Mouse (Mus musculus): ENCODE data around the gene Lyrm7.
"Not testable (repeated sequence)": the region's sequence is repeated elsewhere in the genome, so short reads cannot be mapped to it uniquely, and the experiment has no call there.

Gene Lyrm7

DNA sequence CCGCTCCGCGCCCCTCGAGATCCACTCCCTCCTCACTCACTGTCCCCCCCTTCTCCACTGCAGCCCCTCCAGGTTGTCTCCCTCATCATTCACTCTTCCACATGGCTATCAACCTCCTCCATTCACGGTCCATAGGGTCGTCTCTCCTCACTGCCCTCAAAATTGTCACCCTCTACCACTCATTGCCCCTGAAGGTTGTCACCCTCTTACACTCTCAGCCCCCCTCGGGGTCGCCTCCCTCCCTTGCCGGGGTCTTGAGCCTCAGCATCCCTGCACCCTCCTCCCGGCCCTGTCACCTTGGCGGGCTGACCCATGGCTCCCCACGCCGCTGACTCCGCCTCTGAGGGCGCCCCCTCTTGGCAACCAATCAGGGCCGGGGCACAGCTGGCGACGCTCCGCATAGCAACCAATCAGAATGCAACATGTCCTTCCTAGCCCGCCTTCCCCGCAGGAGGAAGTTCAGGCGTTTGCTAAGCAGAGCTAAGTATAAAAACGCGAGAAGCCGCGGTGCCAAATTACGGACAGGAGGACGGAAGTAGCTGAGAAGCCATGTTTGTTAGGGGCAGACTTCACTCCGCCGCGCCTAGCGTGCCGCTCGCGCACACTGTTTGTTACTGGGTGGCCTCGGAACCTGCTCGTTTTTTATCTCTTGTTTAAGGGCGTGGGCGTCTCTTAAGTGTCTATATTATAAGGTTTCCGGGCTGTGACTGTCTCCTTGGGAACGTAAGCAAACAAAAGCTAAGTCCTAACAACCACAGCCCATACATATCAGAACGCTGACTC, at the start of gene Lyrm7:
Lyrm7 (minus strand) TSS at position 661 of the 783 bp plus-strand sequence.
- DNase-seq (ENCODE audit: low spot score) = peak; percentile 99

DNA sequence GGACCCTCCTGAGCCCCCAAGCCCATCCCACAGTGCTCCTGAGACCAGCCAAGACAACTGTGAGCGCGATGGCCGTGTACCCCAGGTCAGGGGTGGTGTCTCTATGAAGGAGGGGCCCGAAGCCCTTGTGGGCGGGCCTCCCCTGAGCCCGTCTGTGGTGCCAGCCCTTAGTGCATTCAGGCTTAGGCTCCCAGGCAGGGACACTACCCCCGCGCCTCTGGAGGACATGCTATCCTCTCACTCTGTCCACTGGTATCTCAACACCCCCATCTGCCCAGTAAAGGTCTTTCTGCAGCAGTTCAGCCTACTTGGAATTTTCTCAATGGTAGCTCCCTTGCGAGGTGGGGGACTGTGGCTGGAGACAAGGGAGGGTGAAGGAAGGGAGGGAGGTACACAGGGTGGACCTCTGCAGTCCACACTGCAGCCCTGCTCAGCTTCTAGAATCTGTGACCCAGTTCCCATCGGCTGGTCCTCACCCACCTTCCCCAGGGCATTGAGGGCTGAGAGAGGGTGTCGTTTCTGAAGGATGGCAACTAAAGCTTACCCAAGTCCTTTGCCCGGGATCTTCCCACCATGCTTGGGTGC, 49.5 kb upstream of the Lyrm7 start:
- no peak for DNase-seq (ENCODE audit: low spot score)

DNA sequence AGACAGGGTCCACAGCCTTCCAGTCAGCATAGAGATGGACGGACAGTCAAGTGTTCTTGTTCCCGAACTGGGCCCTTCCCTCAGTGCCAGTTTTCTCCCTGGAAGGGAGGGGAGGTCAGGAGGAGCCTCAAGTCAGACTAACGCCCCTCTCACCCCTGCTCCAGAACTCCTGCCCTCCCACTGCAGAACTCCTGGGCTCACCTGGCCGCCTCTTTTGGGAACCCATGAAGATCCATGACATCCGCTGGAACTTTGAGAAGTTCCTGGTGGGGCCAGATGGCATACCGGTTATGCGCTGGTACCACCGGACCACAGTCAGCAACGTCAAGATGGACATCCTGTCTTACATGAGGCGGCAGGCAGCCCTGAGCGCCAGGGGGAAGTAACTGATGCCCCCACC, 48.6 kb upstream of the Lyrm7 start:
- DNase-seq (ENCODE audit: low spot score) = no peak

DNA sequence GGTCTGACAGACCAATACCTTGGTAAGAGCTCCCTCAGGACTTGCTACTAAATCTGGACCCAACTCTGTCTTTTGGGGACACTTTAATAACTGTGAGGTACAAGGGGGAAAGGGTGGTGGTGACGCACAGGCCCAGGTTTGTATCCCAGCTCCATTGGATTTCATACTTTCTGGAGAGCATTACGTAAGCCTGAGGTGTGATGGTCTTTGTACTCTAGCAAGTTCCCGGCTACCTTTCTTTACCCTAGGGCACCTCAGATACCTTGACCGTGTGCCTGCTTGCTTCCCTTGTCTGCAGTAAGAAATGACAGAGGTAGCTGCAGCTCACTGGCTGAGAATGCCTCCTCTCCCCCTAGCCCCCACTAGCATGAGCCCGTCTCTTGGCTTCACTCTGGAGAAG, 46.5 kb upstream of the Lyrm7 start:
- DNase-seq (ENCODE audit: low spot score) = no peak

DNA sequence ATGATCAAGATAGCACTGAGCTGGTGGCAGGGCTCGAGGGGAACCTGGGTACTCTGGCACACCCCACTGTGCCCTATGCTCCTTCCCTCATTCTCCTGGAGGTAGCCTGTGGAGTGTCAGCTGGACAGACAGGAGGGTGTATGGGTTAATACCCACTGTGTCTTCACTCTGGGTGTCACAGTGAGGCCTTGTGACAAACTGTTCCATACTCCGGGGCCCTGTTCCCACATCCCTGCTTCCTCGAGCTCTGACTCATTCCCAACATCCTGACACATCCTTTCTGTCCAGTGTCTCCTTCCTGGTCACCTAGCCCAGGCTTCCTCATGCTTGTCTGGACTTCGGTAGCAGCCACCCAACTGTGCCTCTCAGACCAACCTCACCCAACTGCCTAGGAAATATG, 45.8 kb upstream of the Lyrm7 start:
- DNase-seq (ENCODE audit: low spot score) = no peak

DNA sequence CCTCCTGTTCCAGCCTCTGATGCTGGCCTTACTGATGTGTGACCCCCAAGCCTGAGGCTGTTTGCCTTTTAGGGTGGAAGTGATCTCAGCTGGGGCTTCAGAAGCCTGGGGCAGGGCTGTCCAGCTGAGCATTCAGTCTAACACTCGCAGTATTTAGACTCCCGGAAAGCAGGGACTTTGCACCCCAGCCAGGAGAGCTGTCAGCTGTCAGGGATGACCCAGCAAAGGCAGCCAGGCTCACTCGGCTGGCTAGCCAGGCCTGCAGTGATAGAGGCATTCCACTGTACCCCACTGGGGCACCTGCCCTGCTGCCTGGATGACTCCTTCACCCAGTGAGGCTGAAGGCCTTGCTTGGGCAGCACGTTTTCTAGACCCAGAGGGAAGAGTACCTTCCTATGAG, 45.2 kb upstream of the Lyrm7 start:
- DNase-seq (ENCODE audit: low spot score) = no peak

DNA sequence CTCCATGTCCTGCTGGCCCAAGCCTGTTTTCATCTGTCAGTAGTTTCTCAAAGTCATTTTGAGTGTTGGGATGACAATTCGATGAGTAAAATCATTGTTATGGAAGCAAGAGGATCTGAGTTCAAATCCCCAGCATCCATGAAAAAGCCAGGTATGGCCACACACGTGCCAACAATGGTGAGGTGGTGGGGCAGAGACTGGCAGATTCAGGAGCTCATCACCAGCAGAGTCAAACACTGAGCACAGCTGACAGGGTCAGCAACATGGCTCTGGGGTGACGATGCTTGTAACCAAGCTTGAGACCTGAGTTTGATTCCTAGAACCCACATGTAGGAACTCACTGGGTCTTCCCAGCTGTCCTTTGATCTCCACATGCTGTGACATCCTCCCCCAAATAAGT, 44.4 kb upstream of the Lyrm7 start:
- DNase-seq (ENCODE audit: low spot score) = no peak

DNA sequence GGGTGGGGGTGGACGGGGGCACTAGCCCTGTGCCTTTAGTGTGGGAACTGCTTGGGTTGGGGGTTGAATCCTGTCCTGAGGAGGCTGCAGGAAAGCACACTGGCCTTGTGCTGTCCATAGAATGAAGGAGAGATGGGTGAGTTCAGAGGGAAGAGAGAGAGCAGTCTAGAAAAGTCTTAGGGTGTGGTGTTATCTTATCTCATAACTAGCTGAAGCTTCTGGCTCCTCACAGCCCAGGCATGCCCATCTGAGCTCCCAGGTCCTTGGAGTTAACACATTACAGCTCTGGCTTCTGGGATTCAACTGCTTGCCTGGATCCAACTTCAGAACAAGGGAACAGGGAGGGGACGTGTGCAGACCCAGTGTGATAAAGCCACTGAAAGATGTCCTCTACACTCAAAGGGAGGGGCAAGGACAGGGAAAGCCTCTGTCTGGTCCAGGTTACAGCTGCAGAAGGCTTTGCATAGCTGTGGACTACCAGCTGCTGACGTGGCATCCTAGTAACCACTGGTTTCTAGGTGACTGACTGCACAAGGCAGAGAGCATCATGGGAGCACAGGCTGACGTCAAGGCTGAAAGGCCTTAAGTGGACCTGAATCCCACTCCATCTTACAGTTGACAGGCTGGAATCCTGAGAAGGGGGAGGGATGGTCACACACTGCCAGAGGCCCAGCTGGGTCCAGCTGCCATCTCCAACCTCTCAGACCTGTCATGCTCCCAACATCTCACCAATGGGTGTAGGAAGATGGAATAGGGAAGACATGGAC, 43.4 kb upstream of the Lyrm7 start:
- DNase-seq (ENCODE audit: low spot score) = peak; percentile 26

DNA sequence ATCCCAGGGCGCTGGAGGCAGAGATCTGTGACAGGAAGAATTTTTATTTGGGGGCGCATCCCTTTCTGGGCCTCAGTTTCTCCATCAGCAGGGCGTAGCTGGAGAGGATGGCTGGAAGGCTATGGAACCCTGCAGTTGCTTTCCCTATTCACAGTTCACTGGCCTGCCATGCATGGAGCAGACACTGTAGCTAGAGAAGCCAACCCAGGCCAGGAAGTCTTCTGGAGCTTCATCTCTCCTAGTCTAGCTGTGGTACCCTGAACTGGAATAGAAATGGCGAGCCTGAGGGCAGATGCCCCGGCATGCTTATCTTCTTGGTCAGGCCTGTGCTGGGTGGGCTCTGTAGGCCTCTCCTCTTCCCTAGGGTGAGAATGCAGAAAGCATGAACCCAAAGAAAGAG, 42.6 kb upstream of the Lyrm7 start:
- DNase-seq (ENCODE audit: low spot score) = no peak

DNA sequence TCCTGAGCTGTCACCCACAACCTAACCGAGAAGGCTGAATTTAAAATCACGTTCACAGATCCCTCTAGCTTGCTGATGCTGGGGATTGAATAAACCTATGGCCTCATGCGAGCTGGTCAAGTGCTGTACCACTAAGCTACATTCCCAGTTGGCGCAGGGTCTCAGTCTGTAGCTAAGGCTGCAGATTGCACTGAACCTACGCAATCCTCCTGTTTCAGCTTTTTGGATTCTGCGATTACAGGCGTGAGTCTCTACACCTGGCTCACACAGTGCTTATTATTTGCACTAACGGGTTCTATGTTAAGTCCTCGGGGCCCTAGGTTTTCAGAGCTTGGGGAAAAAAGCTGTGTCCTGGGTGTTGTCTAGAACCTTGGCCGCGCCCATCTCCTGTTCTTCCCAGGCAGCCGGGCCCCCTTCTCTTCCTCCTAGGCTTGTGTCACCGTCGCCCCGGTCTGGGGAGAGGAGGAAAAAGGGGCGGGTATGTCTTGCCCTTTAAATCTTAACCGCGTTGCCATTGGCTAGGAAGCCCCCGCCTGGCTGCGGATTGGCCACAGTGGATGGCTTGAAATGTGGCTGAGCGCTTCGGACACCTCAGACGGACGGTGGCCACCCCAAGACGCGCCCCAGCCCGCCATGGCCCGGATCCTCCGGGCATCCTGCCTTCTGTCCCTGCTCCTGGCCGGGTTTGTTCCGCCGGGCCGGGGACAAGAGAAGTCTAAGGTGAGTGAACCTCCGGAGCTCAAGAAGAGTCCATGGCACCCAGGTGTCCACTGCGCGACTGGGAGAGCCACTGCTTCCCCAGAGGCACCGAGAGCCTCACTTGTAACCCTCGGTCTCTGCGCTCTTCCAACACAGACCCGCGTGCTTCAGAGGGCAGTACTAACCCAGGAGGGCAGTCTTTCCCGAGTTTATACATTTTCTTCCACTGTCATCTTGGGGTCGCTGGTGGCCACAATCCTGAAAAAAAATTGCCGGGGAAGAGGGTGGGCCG, 41.9 kb upstream of the Lyrm7 start, which contains the start of gene Gpx3:
Gpx3 (plus strand) TSS at position 121 of the 991 bp plus-strand sequence.
- no peak for DNase-seq (ENCODE audit: low spot score)

DNA sequence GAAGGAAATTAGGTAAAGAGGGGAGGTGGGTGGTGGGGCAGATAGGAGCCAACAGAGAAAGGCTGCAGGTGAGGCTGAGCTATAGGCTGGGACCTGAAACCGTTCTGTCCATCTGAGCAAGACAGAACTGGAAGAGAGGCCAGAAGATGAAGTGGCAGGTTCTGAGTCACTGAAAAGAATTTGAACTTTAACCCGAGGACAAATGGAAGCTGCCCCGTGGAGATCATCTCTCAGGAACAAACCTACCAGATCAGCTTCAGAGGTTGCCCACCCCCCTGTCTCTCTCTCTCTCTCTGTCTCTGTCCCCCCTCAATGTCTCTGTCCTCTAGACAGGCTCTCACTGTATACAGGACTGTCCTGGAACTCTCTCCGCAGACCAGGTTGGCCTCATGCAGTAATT, 38.9 kb upstream of the Lyrm7 start:
- no peak for DNase-seq (ENCODE audit: low spot score)

DNA sequence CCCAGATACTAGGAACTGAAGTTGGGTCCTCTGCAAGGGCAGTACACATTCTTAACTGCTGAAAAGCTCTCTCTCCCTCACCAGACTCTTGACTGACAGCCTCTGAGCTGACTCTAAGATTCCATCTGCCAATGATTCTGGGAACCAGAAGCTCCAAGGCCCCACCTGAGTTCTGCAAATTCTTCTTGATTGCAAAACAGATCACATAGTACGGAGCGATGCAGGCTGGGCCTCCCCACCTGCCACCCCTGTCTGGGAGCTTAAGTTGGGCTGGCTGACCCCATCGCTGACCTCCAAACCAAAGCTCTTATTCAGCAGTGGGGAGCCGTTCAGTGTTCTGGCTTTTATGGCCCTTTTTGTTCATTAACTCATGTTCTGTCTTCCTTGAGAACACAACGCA, 36.8 kb upstream of the Lyrm7 start:
- DNase-seq (ENCODE audit: low spot score) = no peak

DNA sequence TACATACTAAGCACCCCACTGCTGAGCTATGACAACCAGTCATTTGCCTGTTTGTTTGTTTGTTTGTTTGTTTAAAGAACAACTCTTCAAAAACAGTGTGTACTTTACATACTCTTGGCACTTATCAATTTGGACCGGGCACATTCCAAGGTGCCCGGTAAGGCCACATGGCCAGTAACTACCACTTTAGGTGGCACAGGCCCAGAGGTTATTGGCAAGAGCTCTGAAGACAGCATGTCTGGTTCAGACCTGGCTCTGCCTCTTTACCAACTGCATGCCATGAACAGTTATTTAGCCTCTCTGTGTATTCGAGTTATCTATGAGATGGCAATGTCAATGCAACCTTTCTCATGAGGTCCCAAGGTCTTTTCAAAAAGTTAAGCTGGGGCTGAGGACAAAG, 35.9 kb upstream of the Lyrm7 start:
- not testable (repeated sequence) for DNase-seq (ENCODE audit: low spot score)

DNA sequence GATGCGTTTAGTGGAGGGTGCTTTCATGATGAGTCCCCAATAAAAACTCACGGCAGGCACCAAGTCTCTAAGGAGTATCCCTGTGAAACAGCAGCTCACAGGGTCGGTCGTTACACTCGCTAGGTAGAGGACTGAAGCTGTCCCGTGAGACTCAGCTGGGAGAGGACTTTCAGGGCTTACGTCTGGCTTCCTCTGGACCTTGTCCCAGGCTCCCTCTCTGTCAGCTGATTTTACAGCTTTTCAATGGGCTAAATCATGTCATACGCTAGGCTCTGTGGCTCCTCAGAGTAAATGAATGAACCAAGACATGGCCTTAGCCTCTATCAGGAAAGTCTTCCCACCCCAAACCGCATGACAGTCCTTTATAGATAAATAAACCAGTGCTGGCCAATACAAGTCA, 33.9 kb upstream of the Lyrm7 start:
- DNase-seq (ENCODE audit: low spot score) = no peak

DNA sequence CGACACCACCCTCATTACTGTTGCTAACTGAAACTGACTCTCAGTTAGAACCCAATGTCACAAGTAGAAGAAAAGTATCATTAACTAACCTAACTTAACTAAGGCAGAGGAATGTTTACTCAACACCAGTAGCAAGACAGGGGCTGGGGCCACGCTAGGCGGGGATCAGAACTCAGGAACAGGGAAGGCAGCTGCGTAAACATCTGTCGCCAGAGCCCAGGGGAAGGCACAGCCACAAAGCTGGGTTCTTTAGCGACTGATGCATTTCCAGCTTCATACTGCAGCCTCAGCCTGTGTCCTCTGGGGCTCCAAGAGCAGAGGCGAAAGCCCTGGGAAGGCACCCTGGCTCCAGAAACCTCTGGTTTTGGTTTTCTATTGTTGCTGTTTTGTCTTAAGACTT, 31.4 kb upstream of the Lyrm7 start:
- no peak for DNase-seq (ENCODE audit: low spot score)

DNA sequence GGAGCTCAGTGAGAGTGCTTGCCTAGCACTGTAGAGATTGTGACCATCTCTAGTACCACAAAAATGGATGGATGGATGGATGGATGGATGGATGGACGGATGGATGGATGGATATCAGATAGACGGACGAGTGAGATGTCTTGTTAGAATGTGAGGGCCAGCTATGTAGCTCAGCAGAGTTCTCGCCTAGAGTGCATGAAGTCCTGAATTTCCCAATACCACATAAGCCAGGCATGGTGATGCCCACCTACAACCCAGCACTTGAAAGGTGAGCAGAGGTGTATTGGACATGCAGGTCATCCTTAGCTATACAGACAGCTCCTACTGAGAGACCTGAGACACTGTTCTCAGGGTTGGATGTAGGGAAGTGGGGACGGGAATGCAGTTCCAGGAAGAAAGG, 30.6 kb upstream of the Lyrm7 start:
- DNase-seq (ENCODE audit: low spot score) = no peak

DNA sequence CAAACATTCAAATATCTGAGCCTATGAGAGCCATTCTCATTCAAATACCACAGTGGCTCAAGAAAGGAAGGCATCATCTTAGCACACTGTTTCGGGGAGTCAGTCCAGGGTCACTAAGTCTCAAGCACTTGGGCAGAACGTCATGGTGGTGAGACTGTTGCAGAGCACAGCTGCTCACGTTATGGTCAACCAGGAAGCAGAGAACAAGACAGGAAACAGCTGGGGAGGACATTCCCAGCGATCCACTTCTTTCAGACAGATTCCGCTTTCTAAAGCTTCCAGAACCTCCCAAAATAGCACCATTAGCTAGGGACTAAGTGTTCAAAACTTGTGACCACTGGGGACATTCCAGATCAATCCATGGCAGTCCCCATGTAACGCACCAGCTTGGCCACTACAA, 27.2 kb upstream of the Lyrm7 start:
- DNase-seq (ENCODE audit: low spot score) = no peak

DNA sequence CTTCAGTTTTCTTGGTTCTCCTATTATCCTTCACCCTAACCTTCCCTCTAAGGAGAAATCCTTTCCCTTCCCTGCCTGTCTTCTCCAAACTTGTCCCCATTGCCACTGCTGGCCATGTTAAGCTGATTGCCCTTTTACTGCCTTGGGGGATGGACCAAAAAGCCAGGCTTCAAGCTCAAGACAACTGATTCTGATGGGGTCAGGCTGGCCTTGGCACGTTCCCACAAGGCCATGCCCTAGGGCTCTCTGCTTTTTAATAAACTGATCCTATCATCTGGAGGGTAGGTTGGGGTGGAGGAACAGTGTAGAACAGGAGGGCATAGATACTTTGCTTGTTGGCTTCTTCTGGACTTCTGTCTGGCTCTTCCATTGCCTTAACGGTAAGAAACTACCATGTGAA, 24.7 kb upstream of the Lyrm7 start:
- DNase-seq (ENCODE audit: low spot score) = no peak

DNA sequence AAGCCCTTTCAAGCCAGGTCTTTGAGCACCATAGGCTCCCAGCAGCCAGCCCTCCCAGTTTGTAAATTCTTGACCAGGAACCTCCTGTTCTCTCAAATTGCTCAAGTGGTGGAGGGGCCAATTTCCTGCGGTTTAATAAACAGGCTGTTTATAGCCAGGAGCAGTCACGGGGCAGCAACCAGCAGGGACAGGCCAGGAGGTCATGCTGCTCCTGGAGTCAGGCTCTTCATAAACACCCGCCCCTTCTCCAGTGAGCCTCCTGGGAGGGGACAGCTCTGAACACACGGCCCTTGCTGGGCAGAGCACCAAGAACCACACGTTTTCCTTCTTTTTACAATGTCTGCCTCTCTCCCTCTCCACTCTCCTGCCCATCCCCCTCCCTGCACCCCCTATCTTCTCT, 24.2 kb upstream of the Lyrm7 start:
- no peak for DNase-seq (ENCODE audit: low spot score)

DNA sequence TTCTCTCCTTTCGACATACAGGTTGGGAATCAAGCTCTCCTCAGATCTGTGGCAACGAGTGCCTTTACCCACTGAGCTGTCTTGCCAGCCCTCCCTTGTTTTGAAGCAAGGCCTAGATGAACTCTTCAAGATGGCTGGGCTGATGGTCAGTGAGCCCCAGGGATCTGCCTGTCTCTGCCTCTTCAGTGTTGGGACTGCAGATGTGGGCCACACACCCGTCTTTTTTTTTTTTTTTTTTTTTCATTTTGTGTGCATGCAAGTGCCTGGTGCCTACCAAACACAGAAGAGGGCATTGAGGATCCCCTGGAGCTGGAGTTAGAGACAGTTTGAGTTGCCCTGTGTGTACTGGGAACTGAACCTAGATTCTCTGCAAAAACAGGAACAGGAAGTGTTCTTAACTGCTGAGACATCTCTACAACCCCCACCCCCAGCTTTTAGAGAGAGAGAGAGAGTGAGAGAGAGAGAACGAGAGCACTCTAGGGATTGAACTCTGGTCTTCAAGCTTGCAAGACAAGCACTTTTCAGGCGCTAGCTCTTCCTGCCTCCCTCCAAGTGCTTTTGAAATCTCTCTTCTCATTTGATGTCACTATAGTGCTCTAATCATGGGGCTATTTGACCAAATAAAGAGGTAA, 23.6 kb upstream of the Lyrm7 start:
- no peak for DNase-seq (ENCODE audit: low spot score)

DNA sequence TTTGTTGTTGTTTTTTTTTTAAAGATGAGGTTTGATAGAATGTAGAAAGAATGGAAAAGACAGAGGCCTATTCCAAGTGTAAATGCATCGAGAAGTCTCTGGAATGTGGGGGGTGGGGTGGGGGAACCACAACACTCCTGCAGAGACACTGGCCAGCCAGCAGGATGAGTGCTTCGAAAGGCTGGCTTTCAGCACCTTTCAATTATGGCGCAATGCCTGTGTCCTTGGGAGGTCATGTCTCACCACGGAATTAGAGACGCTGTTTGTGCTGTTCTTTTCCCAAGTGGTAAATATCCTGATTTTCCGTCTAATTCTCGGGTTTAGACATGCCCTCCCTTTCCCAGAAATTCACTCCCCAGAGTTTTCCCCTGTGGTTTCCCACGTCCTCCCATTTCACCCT, 22.0 kb upstream of the Lyrm7 start:
- DNase-seq (ENCODE audit: low spot score) = no peak

Data from T-cell, adult 2 months (primary cell).